Mouse (Mus musculus) left cerebral cortex, adult 11 months (tissue): ENCODE data around the gene Cep164.
"Not testable (repeated sequence)": the region's sequence is repeated elsewhere in the genome, so short reads cannot be mapped to it uniquely, and the experiment has no call there.

Experiments used
- DNase-seq: peaks from one replicate; pipeline ENCODE4 v3.0.0; 2022; ENCODE audit warnings: low spot score

Cep164 gene

DNA sequence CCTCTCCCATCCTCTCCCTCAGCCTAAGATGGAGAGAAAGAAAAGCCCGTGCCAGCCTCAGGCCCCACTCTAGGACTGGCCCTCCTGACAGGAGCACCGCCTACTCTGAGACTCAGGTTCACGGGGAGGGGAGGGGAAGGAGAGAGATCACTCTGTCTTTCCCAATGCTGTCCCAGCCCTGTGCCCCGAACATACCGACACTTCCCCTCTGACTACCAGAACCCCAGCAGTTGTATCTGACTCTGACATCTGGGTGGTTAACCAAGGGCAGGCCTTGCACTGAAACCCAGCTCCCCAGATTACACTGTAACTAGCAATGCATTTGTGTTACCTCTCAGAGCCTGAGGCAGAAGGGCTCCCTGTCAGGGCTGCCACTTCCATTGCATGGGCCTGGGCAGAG, 40.1 kb downstream of the Cep164 start:
- DNase-seq, result no peak

DNA sequence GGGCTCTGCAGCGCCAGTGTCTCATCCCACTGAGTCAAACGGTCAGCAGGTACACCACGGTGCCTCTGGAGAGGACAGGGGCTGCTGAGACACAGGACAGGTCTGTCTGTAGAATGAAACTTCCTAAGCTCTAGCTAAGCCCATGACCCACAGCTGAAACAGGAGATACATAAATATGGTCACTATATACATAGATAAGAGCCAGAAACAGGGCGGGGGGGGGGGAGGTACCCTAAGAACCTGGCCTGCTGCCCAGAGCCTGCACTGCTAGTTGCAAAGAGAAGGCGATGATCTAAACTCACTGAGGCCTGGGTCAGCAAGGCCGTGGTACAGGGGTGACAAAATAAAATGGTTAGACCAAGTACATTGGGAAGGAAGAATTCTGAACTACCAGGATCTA, 40.9 kb downstream of the Cep164 start:
- no peak for DNase-seq

DNA sequence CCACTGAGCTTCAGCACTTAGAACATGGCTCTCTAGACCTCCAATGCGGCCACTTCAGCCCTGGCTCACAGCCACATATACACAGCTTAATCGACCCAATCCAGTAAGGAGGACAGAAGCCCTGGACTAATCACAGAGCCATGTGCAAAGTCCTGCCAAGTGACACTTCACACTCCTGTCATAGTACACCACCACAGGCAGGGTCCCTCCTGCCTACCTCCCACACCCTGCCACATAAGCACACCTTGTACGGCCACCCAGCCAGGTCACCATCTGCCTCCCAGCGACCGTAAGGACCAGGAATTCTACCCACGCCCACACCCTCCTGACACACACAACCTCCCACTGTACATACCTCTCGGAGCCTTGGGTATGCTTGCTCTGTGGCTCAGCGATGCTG, 41.4 kb downstream of the Cep164 start:
- no peak for DNase-seq

DNA sequence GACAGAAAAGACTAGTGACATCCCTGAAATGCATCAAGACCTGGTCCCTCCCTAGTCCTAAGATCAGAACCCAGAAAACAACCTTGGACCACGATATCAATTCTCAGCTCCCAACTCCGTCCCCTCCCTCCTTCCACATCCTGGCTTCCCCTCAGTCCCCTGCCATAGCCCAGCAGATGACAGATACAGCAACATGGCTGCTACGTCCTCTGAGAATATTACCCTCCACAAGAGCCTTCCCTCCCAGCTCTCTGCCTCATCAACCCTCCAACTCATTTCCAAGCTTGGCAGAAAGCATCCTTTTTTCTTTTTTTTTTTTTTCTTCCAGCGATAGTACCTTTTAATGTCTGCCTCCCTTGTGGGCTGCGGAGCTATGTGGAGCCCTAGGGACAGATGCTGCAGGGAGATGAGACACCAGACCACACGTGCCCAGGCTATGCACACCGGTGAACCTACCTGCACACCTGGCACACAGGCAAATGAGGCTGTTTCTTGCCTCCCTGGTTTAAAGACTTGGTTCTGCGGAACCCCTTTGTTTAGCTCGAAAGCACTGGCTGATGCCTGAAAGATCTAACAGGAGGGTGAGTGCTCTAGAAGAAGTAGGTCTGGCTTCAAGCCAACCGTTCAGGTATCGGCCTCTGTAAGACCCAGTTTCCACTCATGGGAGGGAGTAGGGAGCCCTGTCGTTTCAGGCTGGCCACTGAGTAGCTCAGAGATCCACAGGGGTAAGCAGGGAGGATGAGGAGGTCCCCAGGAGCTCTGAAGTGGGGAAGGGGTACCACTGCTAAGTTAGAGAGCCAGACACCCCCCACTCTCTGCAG, 45.0 kb downstream of the Cep164 start:
- DNase-seq, result no peak

DNA sequence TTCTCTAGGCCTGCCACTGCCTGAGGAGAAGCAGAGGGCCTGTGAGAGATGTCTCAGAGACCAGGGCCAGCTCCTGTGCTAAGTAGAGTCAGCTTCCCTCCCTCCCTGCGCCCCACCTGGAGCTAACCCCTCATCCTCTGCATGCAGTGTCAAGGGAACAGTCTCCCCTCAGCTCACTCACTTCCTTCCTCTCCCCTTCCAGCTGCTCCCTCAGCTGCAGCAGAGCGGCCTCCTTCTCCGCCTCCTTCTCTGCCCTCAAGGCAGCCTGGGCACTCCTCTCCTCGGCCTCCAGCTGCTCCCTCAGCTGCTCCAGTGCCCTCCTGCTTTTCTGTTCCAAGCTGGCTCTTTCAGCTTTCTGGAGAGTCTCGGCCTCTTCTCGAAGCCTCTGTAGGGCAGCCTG, 49.3 kb downstream of the Cep164 start:
- no peak for DNase-seq

DNA sequence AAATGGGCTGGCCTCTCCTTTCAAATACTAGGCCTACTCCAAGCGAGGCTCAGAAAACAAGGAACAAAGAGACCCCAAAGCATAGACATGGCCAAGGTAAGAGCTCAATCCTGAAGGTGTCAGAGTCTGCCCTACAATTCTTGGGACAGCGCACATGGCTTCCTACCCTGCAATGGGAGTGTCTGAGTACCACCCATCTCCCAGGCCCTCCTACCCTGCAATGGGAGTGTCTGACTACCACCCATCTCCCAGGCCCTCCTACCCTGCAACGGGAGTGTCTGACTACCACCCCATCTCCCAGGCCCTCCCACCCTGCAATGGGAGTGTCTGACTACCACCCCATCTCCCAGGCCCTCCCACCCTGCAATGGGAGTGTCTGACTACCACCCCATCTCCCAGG, 52.3 kb downstream of the Cep164 start:
- not testable (repeated sequence) for DNase-seq

DNA sequence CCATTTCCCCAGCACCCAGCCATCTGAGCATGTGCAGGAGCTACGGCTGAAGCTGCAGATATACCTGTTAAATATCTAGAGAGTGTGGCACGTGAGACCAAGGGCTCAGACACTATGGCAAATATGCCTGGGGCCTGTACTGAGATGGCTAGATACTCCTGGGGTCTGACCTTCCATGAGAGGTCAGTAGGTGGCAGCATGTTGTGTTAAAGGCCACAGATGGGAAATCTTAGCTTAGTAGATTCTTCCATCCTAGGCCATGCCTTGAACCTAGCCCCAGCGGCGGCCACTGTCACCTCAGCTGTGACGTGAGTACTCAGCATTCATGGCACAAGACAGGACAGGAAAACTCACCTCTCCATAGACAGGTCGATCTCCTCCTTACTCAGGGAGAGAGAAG, 54.4 kb downstream of the Cep164 start:
- DNase-seq, result no peak

DNA sequence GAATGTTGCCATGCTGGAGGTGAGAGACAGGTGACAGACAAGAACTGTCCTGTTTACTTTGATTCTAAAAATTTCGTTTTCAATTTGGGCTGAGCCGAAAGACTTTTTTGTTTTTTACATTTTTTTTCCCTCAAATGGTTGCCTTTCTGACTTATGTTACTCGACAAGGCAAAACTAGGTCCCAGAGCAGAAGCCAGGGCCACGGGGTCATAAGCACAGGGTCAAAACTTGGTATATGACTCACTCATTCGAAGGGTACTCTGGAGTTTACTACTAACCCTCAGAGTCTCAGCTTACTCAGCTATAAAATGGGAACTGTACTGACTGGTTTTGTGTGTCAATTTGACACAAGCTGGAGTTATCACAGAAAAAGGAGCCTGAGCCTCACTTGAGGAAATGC, 58.9 kb downstream of the Cep164 start:
- DNase-seq, result no peak

DNA sequence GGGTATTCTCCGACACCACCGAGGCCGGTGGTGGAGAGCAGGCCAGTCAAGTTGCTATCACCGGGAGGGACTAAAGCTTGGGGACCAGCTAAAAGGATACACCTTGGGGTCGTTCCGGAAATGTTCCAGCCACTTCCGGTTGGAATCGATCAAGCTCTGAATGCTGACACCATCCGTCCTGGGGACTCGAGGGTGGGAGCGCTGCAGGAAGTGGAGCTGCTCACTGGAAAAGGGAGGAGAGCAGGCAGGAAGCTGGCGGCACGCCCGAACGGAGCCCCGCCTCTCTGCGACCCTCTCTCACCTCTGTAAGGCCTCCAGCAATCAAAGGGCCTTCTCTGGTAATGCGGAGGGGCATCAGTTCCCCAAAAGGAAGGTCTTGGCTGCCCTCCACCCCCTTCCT, 60.1 kb downstream of the Cep164 start:
- DNase-seq, result no peak

DNA sequence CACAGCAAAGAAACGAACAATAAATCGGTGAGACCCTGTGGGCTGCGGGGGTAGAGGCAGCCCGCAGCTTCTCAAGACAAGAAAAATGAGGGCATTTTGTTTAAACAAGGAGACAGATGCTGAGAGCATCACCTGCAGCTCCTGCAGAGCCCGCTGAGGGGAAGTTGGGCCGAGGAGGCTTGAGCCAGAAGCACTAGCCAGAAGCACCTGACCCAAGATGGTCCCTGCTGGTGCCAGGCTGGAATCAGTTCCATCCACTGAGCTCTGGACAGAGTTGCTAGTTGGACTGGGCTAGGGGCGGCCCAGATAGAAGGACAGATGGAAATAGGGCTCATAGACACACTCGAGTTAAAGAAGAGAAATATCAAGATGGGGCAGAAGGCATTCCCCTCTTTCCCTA, 61.3 kb downstream of the Cep164 start:
- DNase-seq, result no peak

DNA sequence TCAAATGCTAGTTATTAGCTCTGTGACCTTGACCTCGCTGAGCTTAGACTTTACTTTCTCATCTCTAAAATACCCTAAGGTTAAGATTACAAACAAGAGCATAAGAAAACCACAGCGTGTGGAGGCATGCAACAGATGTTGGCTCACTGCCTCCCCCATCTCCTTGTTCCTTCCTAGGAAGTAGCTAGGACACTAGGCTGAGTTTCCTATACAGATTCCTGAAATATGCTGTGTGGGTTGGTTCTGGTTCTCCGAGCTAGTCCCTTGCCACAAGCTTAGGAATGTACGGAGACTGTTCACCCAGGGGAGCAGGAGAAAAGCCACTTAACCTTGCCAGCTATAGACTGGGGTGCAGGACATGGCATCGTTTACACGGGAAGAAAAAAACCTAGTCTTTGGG, 62.3 kb downstream of the Cep164 start:
- no peak for DNase-seq

DNA sequence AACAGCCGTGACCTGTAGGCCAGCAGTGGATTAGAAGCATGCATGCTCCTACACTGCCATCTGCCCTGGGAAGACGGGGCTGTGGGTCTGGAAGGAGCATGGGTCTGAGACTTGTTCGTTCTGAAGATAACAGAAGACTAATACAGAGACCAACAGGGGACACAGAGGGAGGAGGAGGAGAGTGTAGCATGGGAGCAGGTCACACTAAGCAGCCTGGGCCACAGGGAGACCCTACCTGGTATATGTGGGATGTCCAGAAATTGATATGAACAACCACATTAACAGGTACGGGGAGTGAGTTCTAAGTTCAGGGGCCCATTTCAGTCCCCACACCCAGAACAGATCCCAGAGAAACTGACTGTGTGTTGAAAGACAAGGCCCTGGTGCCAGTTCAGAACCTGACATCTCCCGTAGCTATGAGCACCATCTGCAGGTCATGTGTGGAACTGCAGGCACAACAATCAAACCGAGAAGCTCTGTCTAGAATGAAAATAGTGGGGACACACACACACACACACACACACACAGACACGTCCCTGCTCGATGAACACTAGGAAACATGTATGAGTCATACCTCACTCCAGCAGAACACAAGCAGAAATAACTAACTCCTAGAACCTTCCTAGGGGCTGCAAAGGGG, 73.9 kb downstream of the Cep164 start:
- peak; percentile 58 for DNase-seq

DNA sequence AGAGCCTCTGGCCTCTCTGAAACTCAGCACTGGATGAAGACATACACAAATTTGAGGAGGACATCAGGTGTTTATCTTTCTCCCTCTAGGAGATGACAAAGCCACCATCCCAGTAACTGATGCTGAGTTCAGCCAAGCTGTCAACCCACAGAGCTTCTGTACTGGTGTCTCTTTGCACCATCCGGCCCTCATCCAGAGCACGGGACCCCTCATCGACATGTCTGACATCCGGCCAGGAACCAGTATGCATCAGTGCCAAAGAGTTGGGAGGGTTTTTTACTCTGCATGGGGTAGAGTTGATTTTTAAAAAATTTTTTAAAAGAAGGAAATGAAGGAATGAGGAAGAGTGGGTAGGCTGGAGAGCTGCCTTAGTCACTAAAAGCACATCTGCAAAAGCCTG, 78.6 kb downstream of the Cep164 start:
- DNase-seq, result no peak

DNA sequence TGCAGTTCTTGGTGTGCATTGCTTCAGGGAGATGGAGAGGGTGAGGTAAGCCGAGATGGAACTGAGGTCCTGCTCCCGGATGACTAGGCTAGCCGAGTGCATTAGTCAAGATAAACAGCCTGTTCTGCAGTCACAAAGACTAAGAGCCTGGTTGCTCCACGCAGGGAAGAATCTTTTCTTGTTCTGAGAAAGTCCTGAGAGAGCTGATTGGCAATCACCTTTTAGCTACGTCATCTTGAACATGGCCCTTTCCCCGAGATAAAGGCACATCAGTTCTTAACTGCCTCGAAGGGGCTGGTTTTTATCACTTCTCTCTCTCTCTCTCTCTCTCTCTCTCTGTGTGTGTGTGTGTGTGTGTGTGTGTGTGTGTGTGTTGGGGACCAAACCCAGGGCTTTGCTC, 83.0 kb downstream of the Cep164 start:
- no peak for DNase-seq

DNA sequence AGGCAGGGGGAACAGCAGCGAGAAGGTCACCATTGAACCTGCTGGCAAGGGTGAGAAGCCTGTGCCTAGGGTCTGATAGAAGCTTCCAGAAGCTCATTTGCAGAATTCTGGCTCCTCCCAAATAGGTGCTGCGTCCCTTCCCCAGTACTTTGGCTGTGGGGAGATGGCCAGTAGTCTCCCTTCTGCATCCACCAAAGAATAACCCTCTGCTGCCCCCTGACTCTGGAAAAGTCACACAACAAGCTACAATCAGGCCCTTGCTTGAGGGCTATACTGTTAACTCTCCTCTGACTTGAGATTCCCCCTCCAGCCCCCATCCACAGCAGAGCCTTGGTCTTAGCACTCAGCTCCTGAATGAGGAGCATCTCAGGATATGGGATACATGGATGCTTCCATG, 87.9 kb downstream of the Cep164 start:
- DNase-seq, result no peak

DNA sequence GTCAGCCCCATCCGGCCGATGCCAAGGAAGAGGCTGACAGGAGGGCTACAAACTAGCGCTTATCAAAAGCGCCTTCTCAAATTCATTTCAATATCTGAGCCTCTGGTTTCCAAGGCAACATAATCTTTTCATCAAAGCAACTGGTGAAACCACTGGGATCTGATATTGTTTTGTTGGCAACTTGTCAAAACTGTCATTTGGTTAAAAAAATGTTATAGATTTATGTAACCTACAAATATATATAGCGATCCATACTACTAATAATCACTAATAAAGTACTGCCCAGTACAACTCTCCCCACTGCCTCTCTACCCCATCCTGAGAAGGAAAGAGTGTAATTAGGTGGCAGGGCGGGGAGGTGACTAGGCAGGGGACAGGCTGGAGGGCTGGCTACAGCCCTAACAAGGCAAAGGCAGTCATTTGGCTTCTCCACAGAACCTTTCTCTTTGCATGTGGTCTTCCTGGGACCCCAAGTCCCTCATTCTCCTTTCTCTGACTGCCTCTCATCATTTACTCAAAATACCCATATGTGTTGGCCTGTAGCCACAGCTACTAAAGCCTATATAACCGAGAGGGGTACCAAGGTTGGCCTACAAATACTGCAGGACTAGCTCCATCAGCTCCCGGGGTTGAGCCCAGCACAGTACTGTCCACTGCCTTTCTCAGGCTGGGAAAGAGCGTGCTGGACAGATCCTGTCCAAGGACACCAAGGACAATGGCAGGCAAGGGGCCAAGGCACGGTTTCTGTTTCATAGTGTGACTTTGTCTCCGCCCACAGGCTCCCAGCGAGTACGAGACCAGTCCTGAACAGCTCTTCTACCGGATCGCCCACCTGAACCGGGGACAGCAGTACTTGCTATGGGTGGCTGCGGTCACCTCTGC, 88.5 kb downstream of the Cep164 start:
- no peak for DNase-seq

DNA sequence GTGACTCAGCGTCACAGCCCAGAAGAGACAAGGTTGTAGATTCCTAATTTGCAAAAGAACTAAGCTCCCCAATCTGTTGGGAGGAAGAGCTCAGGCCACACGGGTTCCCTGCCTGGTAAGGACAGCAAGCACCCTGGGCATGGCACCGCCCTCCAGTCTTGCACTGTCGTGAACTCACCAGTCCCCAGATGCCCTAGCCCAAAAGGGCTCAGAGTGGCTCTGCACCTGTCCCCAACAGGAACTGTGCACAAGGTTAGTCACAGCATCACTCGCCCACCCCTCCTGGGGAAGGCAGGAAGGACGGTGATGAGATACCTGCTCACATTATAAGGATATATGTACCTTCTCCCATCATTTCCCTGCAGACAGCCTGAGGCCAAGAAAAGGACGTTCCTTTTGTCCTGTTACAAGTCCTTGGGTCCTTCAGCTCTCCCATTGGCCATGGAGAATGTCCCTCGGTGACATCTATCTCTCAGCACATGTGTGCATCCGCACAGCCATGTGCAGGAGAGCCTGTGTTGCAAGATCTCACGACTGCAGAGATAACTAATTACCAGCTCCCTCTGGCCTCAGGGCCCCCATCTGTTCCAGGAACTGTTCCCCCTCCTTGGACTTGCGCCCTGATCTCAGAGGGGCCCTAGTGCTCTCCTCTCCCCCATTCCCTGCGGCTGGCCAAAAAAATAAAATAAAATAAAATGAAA, 89.3 kb downstream of the Cep164 start:
- no peak for DNase-seq

DNA sequence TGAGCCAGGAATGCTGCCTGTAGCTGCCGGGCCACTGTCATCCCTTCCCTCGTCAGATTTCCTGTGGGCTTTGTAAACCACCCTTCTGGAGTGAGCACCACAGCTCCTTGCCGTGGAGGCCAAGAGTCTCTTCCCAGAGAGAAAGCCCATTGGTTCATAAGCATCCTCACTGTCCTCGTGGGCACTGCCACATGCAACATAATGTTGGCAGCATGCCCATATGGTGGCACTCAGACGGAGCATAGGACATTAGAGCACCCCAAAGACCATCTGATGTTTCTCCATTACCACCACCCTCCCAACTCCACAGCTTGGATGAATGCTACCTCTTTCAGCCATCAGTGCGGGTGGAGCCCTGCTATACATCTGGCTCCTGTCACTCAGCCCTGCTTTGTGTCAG, 95.2 kb downstream of the Cep164 start:
- DNase-seq, result no peak

DNA sequence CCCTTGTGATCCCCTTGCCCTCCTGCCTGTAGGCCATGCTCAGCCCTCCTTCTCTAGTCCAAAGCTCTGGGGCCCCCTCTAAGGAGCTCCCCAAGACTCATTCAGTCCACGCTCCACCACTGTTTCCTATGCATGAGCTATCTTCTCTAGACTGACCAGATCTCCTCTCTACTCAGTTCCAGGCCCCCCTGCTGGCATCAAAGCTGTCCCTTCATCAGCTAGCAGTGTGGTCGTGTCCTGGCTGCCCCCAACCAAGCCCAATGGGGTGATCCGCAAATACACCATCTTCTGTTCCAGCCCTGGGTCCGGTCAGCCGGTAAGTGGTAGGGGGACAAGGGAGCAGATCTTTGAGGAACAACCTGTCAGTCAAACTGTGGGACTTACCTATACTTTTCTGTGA, 96.6 kb downstream of the Cep164 start:
- no peak for DNase-seq

DNA sequence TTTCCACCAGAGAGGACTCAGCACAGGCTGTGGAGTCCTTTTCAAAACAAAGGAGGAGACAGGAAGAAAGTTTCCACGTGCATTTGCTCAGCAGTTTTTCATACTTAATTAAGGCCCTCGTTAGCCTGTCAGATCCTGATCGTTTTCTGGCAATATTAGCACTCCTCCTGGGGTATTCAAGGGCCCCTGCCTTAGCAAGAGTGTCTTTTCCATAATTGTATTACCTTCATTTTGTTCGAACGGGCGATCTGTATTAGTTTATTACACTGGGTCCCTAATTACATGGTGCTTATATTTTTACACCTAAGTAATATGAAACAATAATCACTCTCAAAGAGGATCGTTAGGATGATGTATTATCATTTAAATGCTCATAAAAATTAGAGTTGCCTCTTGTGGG, 108.5 kb downstream of the Cep164 start:
- DNase-seq, result no peak
